12 mouse cellular contexts compared by ENCODE assay signal in genomic region chr10:95684782-95685555, GRCm38 (mm10). TPM values are rescaled to one million over a fixed set of nuclear protein-coding genes. Genes with fewer than 3 reads are reported as not detected.
DNase-seq lines count a peak whose midpoint lies in the region; ATAC-seq lines count a peak whose summit lies in the region.
"Had no signal": no experiment of that assay in that cellular context is flagged by ENCODE, and none has a peak within 500 bp of the region (broad histone marks: within the 10 kb centered on the region; RNA-seq: fewer than 3 reads in every experiment).

No protein-coding gene starts in this region.

- WGBS in embryonic facial prominence, embryonic 15.5 days: 37% methylated on average over 15 of the region's 15 CpGs
- WGBS in neural tube, embryonic 15.5 days: 22% methylated on average over 15 of the region's 15 CpGs
- 51% methylated on average over 15 of the region's 15 CpGs for WGBS in heart, embryonic 11.5 days (ENCODE audit: insufficient replicate concordance)

- no peak overlapping the region for H3K27ac ChIP-seq in embryonic facial prominence, embryonic 15.5 days (replicated peaks)
- peak overlapping the region; percentile 64 for H3K27ac ChIP-seq in neural tube, embryonic 15.5 days (replicated peaks)
- no peak overlapping the region for H3K27ac ChIP-seq in heart, embryonic 11.5 days (ENCODE audit: low read depth, low read length)

- intact Hi-C loops in heart, postnatal 14 days (cut with DNase I): loop anchor here (10.0 kb wide), 1 partner anchor 170 kb away; no protein-coding TSS in a partner anchor

- peaks cover 5% of the 10 kb centered on the region for H3K4me1 ChIP-seq in embryonic facial prominence, embryonic 15.5 days
- peaks cover 21% of the 10 kb centered on the region for H3K4me1 ChIP-seq in neural tube, embryonic 15.5 days
- H3K4me1 ChIP-seq in heart, embryonic 11.5 days (ENCODE audit: control insufficient read depth, insufficient read depth, low read length): peaks cover 5% of the 10 kb centered on the region; the same call in 1 of the 2 replicates

- no peaks in the 10 kb centered on the region for H3K27me3 ChIP-seq in embryonic facial prominence, embryonic 15.5 days
- H3K27me3 ChIP-seq in neural tube, embryonic 15.5 days (replicated peaks): no peaks in the 10 kb centered on the region
- no peaks in the 10 kb centered on the region for H3K27me3 ChIP-seq in heart, embryonic 11.5 days (ENCODE audit: control insufficient read depth, insufficient read depth, low read length)

- H3K4me3 ChIP-seq in embryonic facial prominence, embryonic 15.5 days (replicated peaks): no peak overlapping the region
- H3K4me3 ChIP-seq in neural tube, embryonic 15.5 days (replicated peaks): no peak overlapping the region
- H3K4me3 ChIP-seq in heart, embryonic 11.5 days (ENCODE audit: low read depth, low read length): no peak overlapping the region

- H3K36me3 ChIP-seq in embryonic facial prominence, embryonic 15.5 days: no peaks in the 10 kb centered on the region
- H3K36me3 ChIP-seq in neural tube, embryonic 15.5 days: no peaks in the 10 kb centered on the region
- no peaks in the 10 kb centered on the region for H3K36me3 ChIP-seq in heart, embryonic 11.5 days (ENCODE audit: control insufficient read depth, insufficient read depth, low read length)

- ATAC-seq in embryonic facial prominence, embryonic 15.5 days (ENCODE audit: insufficient number of reproducible peaks, low FRiP score, low TSS enrichment, low read depth): 0 out of 2 replicates have a peak, but pooled peaks have one; percentile 32
- ATAC-seq in neural tube, embryonic 15.5 days (ENCODE audit: low FRiP score): peak; percentile 87
- ATAC-seq in heart, embryonic 11.5 days (replicated peaks; ENCODE audit: insufficient number of reproducible peaks, low FRiP score, low TSS enrichment): no peak
- ATAC-seq: inflammation-experienced regulatory T-cells, adult 6 months had no signal

- H3K4me2 ChIP-seq in embryonic facial prominence, embryonic 15.5 days (replicated peaks): no peak overlapping the region
- peak overlapping the region; percentile 31 for H3K4me2 ChIP-seq in neural tube, embryonic 15.5 days
- H3K4me2 ChIP-seq in heart, embryonic 11.5 days: no peak overlapping the region

- no peak overlapping the region for H3K9ac ChIP-seq in embryonic facial prominence, embryonic 15.5 days
- H3K9ac ChIP-seq in neural tube, embryonic 15.5 days (replicated peaks): no peak overlapping the region
- no peak overlapping the region for H3K9ac ChIP-seq in heart, embryonic 11.5 days (ENCODE audit: low read depth, low read length)

- no peaks in the 10 kb centered on the region for H3K9me3 ChIP-seq in embryonic facial prominence, embryonic 15.5 days (replicated peaks)
- H3K9me3 ChIP-seq in neural tube, embryonic 15.5 days (replicated peaks): no peaks in the 10 kb centered on the region
- no peaks in the 10 kb centered on the region for H3K9me3 ChIP-seq in heart, embryonic 11.5 days (replicated peaks; ENCODE audit: control insufficient read depth, low read length)

- DNase-seq in heart, adult 11 months: peak; percentile 84
- DNase-seq in heart, postnatal 14 days: no peak
- DNase-seq in hindlimb bud, embryonic 11.5 days (ENCODE audit: extremely low spot score, low read depth, low spot score): peak; percentile 35
- no peak for DNase-seq in urinary bladder, postnatal 10 days (ENCODE audit: low spot score)
- no peak for DNase-seq in spleen, adult 18-20 months
- DNase-seq: left cerebral cortex, postnatal 4 days had no signal

RNA-seq across cellular contexts. Expression of gene Anapc15-ps, which starts 11.7 kb away (rescaled TPM):
- total RNA-seq in heart, postnatal 14 days (2021): not detected
- polyA plus RNA-seq in embryonic facial prominence, embryonic 15.5 days (2015; fragmentation: Nextera tagmentation; extraction: Ambion mirVana): 0.51 TPM in 1 of 2 replicates, not detected in the other
- not detected in 2 replicates for polyA plus RNA-seq in neural tube, embryonic 15.5 days (2015; fragmentation: Nextera tagmentation; extraction: Ambion mirVana)
- polyA plus RNA-seq in heart, embryonic 11.5 days (2014; fragmentation: Nextera tagmentation; extraction: Ambion mirVana): not detected in 2 replicates
- total RNA-seq: adrenal gland, adult 18-20 months; left cerebral cortex, postnatal 4 days had no signal
- polyA plus RNA-seq: inflammation-experienced regulatory T-cells, adult 6 months; stomach, embryonic 16.5 days had no signal

Comparison
In these comparisons a context has a peak if more than half of its experiments do, and no peak if none do; other contexts are left out.
1. DNase-seq: peak in heart, adult 11 months (single experiment) and hindlimb bud, embryonic 11.5 days (single experiment); none in heart, postnatal 14 days (0 of 2), urinary bladder, postnatal 10 days (single experiment) and spleen, adult 18-20 months (0 of 2).